Mouse (Mus musculus) cerebellum, adult 11 months (tissue): ENCODE data around the gene Nemp1.
"Not testable (repeated sequence)": the region's sequence is repeated elsewhere in the genome, so short reads cannot be mapped to it uniquely, and the experiment has no call there.

Experiments
- DNase-seq: peaks from one replicate; pipeline ENCODE4 v3.0.0; 2022

Gene Nemp1

GRCm38 (mm10) chr10:127645791-127646190, 20.9 kb upstream of the Nemp1 start:
- DNase-seq, result no peak

GRCm38 (mm10) chr10:127652906-127653638, 13.6 kb upstream of the Nemp1 start:
- no peak for DNase-seq

GRCm38 (mm10) chr10:127654970-127655579, 11.6 kb upstream of the Nemp1 start:
- DNase-seq, result no peak

- DNase-seq, result not testable (repeated sequence)
Measured at GRCm38 (mm10) chr10:127657617-127658016, 9.1 kb upstream of the Nemp1 start.

- no peak for DNase-seq
Measured at GRCm38 (mm10) chr10:127658076-127658475, 8.6 kb upstream of the Nemp1 start.

- DNase-seq, result no peak
Measured at GRCm38 (mm10) chr10:127659551-127659950, 7.2 kb upstream of the Nemp1 start.

- DNase-seq, result no peak
Measured at GRCm38 (mm10) chr10:127661291-127661914, 5.3 kb upstream of the Nemp1 start.

GRCm38 (mm10) chr10:127661915-127662663, 4.6 kb upstream of the Nemp1 start:
- DNase-seq, result peak; percentile 56

GRCm38 (mm10) chr10:127662666-127663253, 3.9 kb upstream of the Nemp1 start:
- DNase-seq, result peak; percentile 58

GRCm38 (mm10) chr10:127663590-127663989, 3.1 kb upstream of the Nemp1 start:
- no peak for DNase-seq

- DNase-seq, result no peak
Measured at GRCm38 (mm10) chr10:127664166-127664565, 2.5 kb upstream of the Nemp1 start.

- DNase-seq, result no peak
Measured at GRCm38 (mm10) chr10:127664891-127665290, 1.8 kb upstream of the Nemp1 start.

GRCm38 (mm10) chr10:127665366-127666181, 1.1 kb upstream of the Nemp1 start:
- DNase-seq, result no peak

- DNase-seq, result peak; percentile 67
Measured at GRCm38 (mm10) chr10:127667269-127668092, 780 bp downstream of the Nemp1 start.

- DNase-seq, result peak; percentile 66
Measured at GRCm38 (mm10) chr10:127668093-127669050, 1.7 kb downstream of the Nemp1 start, which contains the start of gene Nab2. Nab2 (minus strand) TSS chr10:127668568.

GRCm38 (mm10) chr10:127669170-127669569, 2.5 kb downstream of the Nemp1 start:
- no peak for DNase-seq

GRCm38 (mm10) chr10:127670185-127670584, 3.5 kb downstream of the Nemp1 start:
- no peak for DNase-seq

GRCm38 (mm10) chr10:127671276-127671675, 4.6 kb downstream of the Nemp1 start:
- DNase-seq, result no peak

- no peak for DNase-seq
Measured at GRCm38 (mm10) chr10:127674046-127674655, 7.5 kb downstream of the Nemp1 start.
